Mouse (Mus musculus) liver, embryonic 11.5 days (tissue): ENCODE results near the gene Mtus2. TPM values are rescaled to one million over a fixed set of nuclear protein-coding genes. Genes with fewer than 3 reads are reported as not detected.

Experiments
- ATAC-seq: fragments of 200-750 bp; cut with Nextera tagmentation; replicated peaks from 2 replicates; pipeline ENCODE4 v1.8.0; 2017; ENCODE audit warnings: moderate number of reproducible peaks, mild to moderate bottlenecking, moderate TSS enrichment, moderate library complexity; ENCODE audit not compliant: low FRiP score
- DNase-seq: peaks from one replicate; pipeline ENCODE4 v3.0.0-alpha.2; 2017; ENCODE audit warnings: low spot score
- H3K27ac ChIP-seq: fragments of 300-500 bp; sonication (generic); 2 replicates; pipeline ENCODE4 v1.5.1; 2014; ENCODE audit warnings: mild to moderate bottlenecking, low read depth, low read length, control low read depth
- H3K27me3 ChIP-seq: fragments of 300-500 bp; sonication (generic); replicated peaks from 2 replicates; pipeline ENCODE4 v1.6.1; 2014; ENCODE audit warnings: low read length, mixed read lengths; ENCODE audit not compliant: control insufficient read depth, insufficient read depth
- H3K36me3 ChIP-seq: fragments of 300-500 bp; sonication (generic); 2 replicates; pipeline ENCODE4 v1.6.1; 2014; ENCODE audit warnings: mild to moderate bottlenecking, low read length, moderate library complexity, mixed read lengths; ENCODE audit not compliant: control insufficient read depth, insufficient read depth
- H3K4me1 ChIP-seq: fragments of 300-500 bp; sonication (generic); replicated peaks from 2 replicates; pipeline ENCODE4 v1.6.1; 2014; ENCODE audit warnings: low read length, mixed read lengths; ENCODE audit not compliant: control insufficient read depth, insufficient read depth
- H3K4me2 ChIP-seq: fragments of 300-500 bp; sonication (generic); 2 replicates; pipeline ENCODE4 v1.6.1; 2014; ENCODE audit warnings: mild to moderate bottlenecking, control low read depth, moderate library complexity
- H3K4me3 ChIP-seq: fragments of 300-500 bp; sonication (generic); 2 replicates; pipeline ENCODE4 v1.5.1; 2014; ENCODE audit warnings: low read depth, low read length, control low read depth
- H3K9ac ChIP-seq: fragments of 300-500 bp; sonication (generic); 2 replicates; pipeline ENCODE4 v1.6.1; 2014; ENCODE audit warnings: low read depth, low read length, control low read depth
- H3K9me3 ChIP-seq: fragments of 300-500 bp; sonication (generic); 2 replicates; pipeline ENCODE4 v1.6.1; 2016; ENCODE audit warnings: low read length, inconsistent platforms, mixed read lengths; ENCODE audit not compliant: control insufficient read depth
- WGBS: fragments of 180-500 bp; shearing (Covaris S2); extraction: QIAGEN DNeasy Blood & Tissue Kit; methylation state at CpG from one replicate; pipeline ENCODE4 v1.1.7; 2014; 5-methylcytosine and 5-hydroxymethylcytosine counted together
- polyA plus RNA-seq: library from polyadenylated mRNA; unstranded; fragments of >200 nt; fragmentation: Nextera tagmentation; extraction: Ambion mirVana; gene quantifications from 2 replicates; pipeline ENCODE4 v1.2.1, GENCODE M21; 2014

Mtus2 gene
- polyA plus RNA-seq, 1 experiment from 2014 or later: 3.9 TPM

- Histone ChIP-seq H3K27me3 (no peaks in the 10 kb centered on the region), H3K4me3 (no peak overlapping the region), H3K9me3 (no peaks in the 10 kb centered on the region), H3K9ac (no peak overlapping the region), H3K27ac (no peak overlapping the region), H3K4me2 (no peak overlapping the region), H3K4me1 (no peaks in the 10 kb centered on the region), H3K36me3 (no peaks in the 10 kb centered on the region)
- DNase-seq (no peak), ATAC-seq (no peak)
- 62% methylated on average over 10 of the region's 10 CpGs for WGBS
Observed at GRCm38 (mm10) chr5:148094640-148095039, 137.5 kb downstream of the Mtus2 start.

- Histone ChIP-seq H3K36me3 (no peaks in the 10 kb centered on the region), H3K27ac (no peak overlapping the region), H3K4me3 (no peak overlapping the region), H3K27me3 (no peaks in the 10 kb centered on the region), H3K9ac (no peak overlapping the region), H3K9me3 (no peaks in the 10 kb centered on the region), H3K4me1 (no peaks in the 10 kb centered on the region), H3K4me2 (no peak overlapping the region)
- WGBS: 81% methylated on average over 9 of the region's 9 CpGs
- DNase-seq: no peak
- ATAC-seq: no peak
Observed at GRCm38 (mm10) chr5:148099356-148099755, 142.2 kb downstream of the Mtus2 start.

GRCm38 (mm10) chr5:148107324-148107723, 150.2 kb downstream of the Mtus2 start:
- Histone ChIP-seq H3K9ac (no peak overlapping the region), H3K4me1 (no peaks in the 10 kb centered on the region), H3K9me3 (no peaks in the 10 kb centered on the region), H3K27me3 (no peaks in the 10 kb centered on the region), H3K36me3 (no peaks in the 10 kb centered on the region), H3K4me2 (no peak overlapping the region), H3K4me3 (no peak overlapping the region), H3K27ac (no peak overlapping the region)
- DNase-seq (no peak), ATAC-seq (no peak)
- WGBS: 85% methylated on average over 6 of the region's 6 CpGs

- Histone ChIP-seq H3K27me3 (no peaks in the 10 kb centered on the region), H3K9me3 (no peaks in the 10 kb centered on the region), H3K27ac (no peak overlapping the region), H3K9ac (no peak overlapping the region), H3K4me3 (no peak overlapping the region), H3K4me2 (no peak overlapping the region), H3K4me1 (no peaks in the 10 kb centered on the region), H3K36me3 (no peaks in the 10 kb centered on the region)
- ATAC-seq: no peak
- no peak for DNase-seq
- WGBS: 64% methylated on average over 7 of the region's 7 CpGs
Observed at GRCm38 (mm10) chr5:148107890-148108289, 150.8 kb downstream of the Mtus2 start.

- H3K9ac ChIP-seq: no peak overlapping the region
- DNase-seq (no peak), ATAC-seq (no peak)
- H3K4me2 ChIP-seq: no peak overlapping the region
- no peaks in the 10 kb centered on the region for H3K27me3 ChIP-seq
- H3K9me3 ChIP-seq: no peaks in the 10 kb centered on the region
- H3K4me1 ChIP-seq: no peaks in the 10 kb centered on the region
- H3K4me3 ChIP-seq: no peak overlapping the region
- H3K27ac ChIP-seq: no peak overlapping the region
- 56% methylated on average over 9 of the region's 9 CpGs for WGBS
- H3K36me3 ChIP-seq: no peaks in the 10 kb centered on the region
Observed at GRCm38 (mm10) chr5:148108314-148108713, 151.2 kb downstream of the Mtus2 start.

- no peaks in the 10 kb centered on the region for H3K9me3 ChIP-seq
- WGBS: 64% methylated on average over 15 of the region's 15 CpGs
- H3K27me3 ChIP-seq: no peaks in the 10 kb centered on the region
- no peak overlapping the region for H3K4me2 ChIP-seq
- H3K4me3 ChIP-seq: no peak overlapping the region
- H3K36me3 ChIP-seq: no peaks in the 10 kb centered on the region
- DNase-seq (no peak), ATAC-seq (no peak)
- H3K27ac ChIP-seq: no peak overlapping the region
- no peaks in the 10 kb centered on the region for H3K4me1 ChIP-seq
- no peak overlapping the region for H3K9ac ChIP-seq
Observed at GRCm38 (mm10) chr5:148115207-148115817, 158.2 kb downstream of the Mtus2 start.

- ATAC-seq (no peak), DNase-seq (no peak)
- H3K9ac ChIP-seq: no peak overlapping the region
- no peak overlapping the region for H3K4me2 ChIP-seq
- 75% methylated on average over 12 of the region's 12 CpGs for WGBS
- no peaks in the 10 kb centered on the region for H3K9me3 ChIP-seq
- H3K4me3 ChIP-seq: no peak overlapping the region
- no peaks in the 10 kb centered on the region for H3K36me3 ChIP-seq
- H3K27me3 ChIP-seq: no peaks in the 10 kb centered on the region
- H3K4me1 ChIP-seq: no peaks in the 10 kb centered on the region
- no peak overlapping the region for H3K27ac ChIP-seq
Observed at GRCm38 (mm10) chr5:148124354-148124753, 167.2 kb downstream of the Mtus2 start.

- no peaks in the 10 kb centered on the region for H3K4me1 ChIP-seq
- no peak overlapping the region for H3K9ac ChIP-seq
- 59% methylated on average over 8 of the region's 8 CpGs for WGBS
- H3K4me2 ChIP-seq: no peak overlapping the region
- ATAC-seq: no peak
- no peaks in the 10 kb centered on the region for H3K36me3 ChIP-seq
- no peak overlapping the region for H3K4me3 ChIP-seq
- H3K9me3 ChIP-seq: no peaks in the 10 kb centered on the region
- no peak overlapping the region for H3K27ac ChIP-seq
- H3K27me3 ChIP-seq: no peaks in the 10 kb centered on the region
- DNase-seq: no peak
Observed at GRCm38 (mm10) chr5:148130691-148131457, 173.8 kb downstream of the Mtus2 start.
